Mouse (Mus musculus) kidney, embryonic 14.5 days (tissue): ENCODE data around the gene Carns1. TPM values are rescaled to one million over a fixed set of nuclear protein-coding genes. Genes with fewer than 3 reads are reported as not detected.
A peak's percentile ranks its signal among the peaks of the same experiment; 100 is the strongest.

ENCODE experiments used
- ATAC-seq: fragments of 200-750 bp; cut with Nextera tagmentation; 2 replicates; pipeline ENCODE4 v1.8.0; 2017; ENCODE audit warnings: moderate number of reproducible peaks, mild to moderate bottlenecking, moderate TSS enrichment, moderate library complexity; ENCODE audit not compliant: low FRiP score, low TSS enrichment
- H3K27ac ChIP-seq: fragments of 300-500 bp; sonication (generic); 2 replicates; pipeline ENCODE4 v1.5.1; 2014; ENCODE audit warnings: low read depth, mild to moderate bottlenecking, low read length, moderate library complexity, mixed read lengths
- H3K27me3 ChIP-seq: fragments of 300-500 bp; sonication (generic); 2 replicates; pipeline ENCODE4 v1.6.1; 2014; ENCODE audit warnings: mild to moderate bottlenecking, low read length; ENCODE audit not compliant: control insufficient read depth, insufficient read depth
- H3K36me3 ChIP-seq: fragments of 300-500 bp; sonication (generic); 2 replicates; pipeline ENCODE4 v1.6.1; 2014; ENCODE audit warnings: low read length, mixed read lengths; ENCODE audit not compliant: control insufficient read depth, insufficient read depth
- H3K4me1 ChIP-seq: fragments of 300-500 bp; sonication (generic); 2 replicates; pipeline ENCODE4 v1.6.1; 2014; ENCODE audit warnings: low read length, mixed read lengths; ENCODE audit not compliant: control insufficient read depth, insufficient read depth
- H3K4me2 ChIP-seq: fragments of 300-500 bp; sonication (generic); replicated peaks from 2 replicates; pipeline ENCODE4 v1.6.1; 2014; ENCODE audit warnings: low read depth, mild to moderate bottlenecking, low read length
- H3K4me3 ChIP-seq: fragments of 300-500 bp; sonication (generic); 2 replicates; pipeline ENCODE4 v1.5.1; 2014; ENCODE audit warnings: mild to moderate bottlenecking, low read length
- H3K9ac ChIP-seq: fragments of 300-500 bp; sonication (generic); 2 replicates; pipeline ENCODE4 v1.6.1; 2014; ENCODE audit warnings: low read depth, mild to moderate bottlenecking, low read length, moderate library complexity
- H3K9me3 ChIP-seq: fragments of 300-500 bp; sonication (generic); 2 replicates; pipeline ENCODE4 v1.6.1; 2016; ENCODE audit warnings: low read length; ENCODE audit not compliant: control insufficient read depth
- WGBS: fragments of 180-500 bp; shearing (Covaris S2); extraction: QIAGEN DNeasy Blood & Tissue Kit; methylation state at CpG from one replicate; pipeline ENCODE4 v1.1.7; 2014; 5-methylcytosine and 5-hydroxymethylcytosine counted together
- polyA plus RNA-seq: library from polyadenylated mRNA; unstranded; fragments of >200 nt; fragmentation: Nextera tagmentation; extraction: Ambion mirVana; gene quantifications from 2 replicates; pipeline ENCODE4 v1.2.1, GENCODE M21; 2014

Gene Carns1
- polyA plus RNA-seq, 1 experiment from 2014 or later: 1.7 TPM

- Histone ChIP-seq H3K4me1 (peaks cover 6% of the 10 kb centered on the region), H3K27me3 (no peaks in the 10 kb centered on the region; the same call in 1 of the 2 replicates), H3K9me3 (no peaks in the 10 kb centered on the region), H3K4me3 (no peak overlapping the region), H3K27ac (no peak overlapping the region), H3K4me2 (no peak overlapping the region), H3K36me3 (no peaks in the 10 kb centered on the region), H3K9ac (no peak overlapping the region)
- ATAC-seq: peak; percentile 52; the same call in 1 of the 2 replicates
- WGBS: 2% methylated on average over 2 of the region's 2 CpGs
Observed at GRCm38 (mm10) chr19:4206971-4207370, 31.7 kb upstream of the Carns1 start.

- WGBS: 58% methylated on average over 4 of the region's 4 CpGs
- H3K36me3 ChIP-seq: peaks cover 7% of the 10 kb centered on the region; the same call in 1 of the 2 replicates
Observed at GRCm38 (mm10) chr19:4204889-4205288, 29.6 kb upstream of the Carns1 start.

GRCm38 (mm10) chr19:4203604-4204326, 28.5 kb upstream of the Carns1 start:
- peaks cover 17% of the 10 kb centered on the region; the same call in 1 of the 2 replicates for H3K36me3 ChIP-seq

More at GRCm38 (mm10) chr19:4204889-4205288, 29.6 kb upstream of the Carns1 start:
- H3K27me3 ChIP-seq: no peaks in the 10 kb centered on the region; the same call in 1 of the 2 replicates
- H3K4me2 ChIP-seq: no peak overlapping the region
- H3K4me1 ChIP-seq: peaks cover 17% of the 10 kb centered on the region
- ATAC-seq: no peak
- H3K27ac ChIP-seq: no peak overlapping the region
- no peak overlapping the region for H3K4me3 ChIP-seq
- H3K9me3 ChIP-seq: no peaks in the 10 kb centered on the region
- no peak overlapping the region for H3K9ac ChIP-seq

GRCm38 (mm10) chr19:4203148-4203547, 27.9 kb upstream of the Carns1 start:
- ATAC-seq: no peak
- H3K27ac ChIP-seq: no peak overlapping the region
- H3K4me2 ChIP-seq: no peak overlapping the region
- no peaks in the 10 kb centered on the region for H3K9me3 ChIP-seq
- H3K4me3 ChIP-seq: no peak overlapping the region
- H3K27me3 ChIP-seq: no peaks in the 10 kb centered on the region; the same call in 1 of the 2 replicates
- H3K36me3 ChIP-seq: peaks cover 19% of the 10 kb centered on the region; the same call in 1 of the 2 replicates
- no peak overlapping the region for H3K9ac ChIP-seq
- 60% methylated on average over 3 of the region's 3 CpGs for WGBS
- H3K4me1 ChIP-seq: peaks cover 17% of the 10 kb centered on the region

More at GRCm38 (mm10) chr19:4203604-4204326, 28.5 kb upstream of the Carns1 start:
- no peak for ATAC-seq
- 69% methylated on average over 13 of the region's 13 CpGs for WGBS
- Histone ChIP-seq H3K9me3 (no peaks in the 10 kb centered on the region), H3K27me3 (no peaks in the 10 kb centered on the region; the same call in 1 of the 2 replicates), H3K4me3 (no peak overlapping the region), H3K4me1 (peaks cover 17% of the 10 kb centered on the region), H3K9ac (no peak overlapping the region), H3K27ac (no peak overlapping the region), H3K4me2 (no peak overlapping the region)

GRCm38 (mm10) chr19:4202149-4202548, 26.9 kb upstream of the Carns1 start:
- Histone ChIP-seq H3K4me2 (peak overlapping the region; percentile 82), H3K9me3 (no peaks in the 10 kb centered on the region), H3K27ac (no peak overlapping the region), H3K4me1 (peaks cover 17% of the 10 kb centered on the region), H3K9ac (peak overlapping the region; percentile 83), H3K27me3 (no peaks in the 10 kb centered on the region; the same call in 1 of the 2 replicates), H3K4me3 (peak overlapping the region; percentile 71), H3K36me3 (peaks cover 29% of the 10 kb centered on the region; the same call in 1 of the 2 replicates)
- no peak for ATAC-seq
- WGBS: 29% methylated on average over 7 of the region's 7 CpGs

GRCm38 (mm10) chr19:4201291-4201909, 26.1 kb upstream of the Carns1 start, which contains the start of gene Rad9a:
Gene Rad9a, minus strand, starts transcription at chr19:4201662.
- peak within 1 kb of the TSS; percentile 82 for H3K4me2 ChIP-seq
- peak within 1 kb of the TSS; percentile 12; the same call in 1 of the 2 replicates for H3K27ac ChIP-seq
- H3K27me3 ChIP-seq: no peaks in the 10 kb centered on the region; the same call in 1 of the 2 replicates
- WGBS: under 1% methylated on average over 34 of the region's 34 CpGs
- H3K4me3 ChIP-seq: peak within 1 kb of the TSS; percentile 71
- peaks cover 19% of the 10 kb centered on the region for H3K4me1 ChIP-seq
- peak; percentile 85 for ATAC-seq
- H3K9ac ChIP-seq: peak within 1 kb of the TSS; percentile 83
- no peaks in the 10 kb centered on the region for H3K9me3 ChIP-seq
- H3K36me3 ChIP-seq: peaks cover 36% of the 10 kb centered on the region; the same call in 1 of the 2 replicates

GRCm38 (mm10) chr19:4197180-4197579, 21.9 kb upstream of the Carns1 start:
- Histone ChIP-seq H3K27me3 (no peaks in the 10 kb centered on the region), H3K9ac (no peak overlapping the region), H3K27ac (no peak overlapping the region), H3K4me1 (peaks cover 37% of the 10 kb centered on the region), H3K4me2 (no peak overlapping the region), H3K4me3 (no peak overlapping the region), H3K36me3 (peaks cover 71% of the 10 kb centered on the region), H3K9me3 (no peaks in the 10 kb centered on the region)
- 74% methylated on average over 3 of the region's 3 CpGs for WGBS
- no peak for ATAC-seq

- Histone ChIP-seq H3K27me3 (no peaks in the 10 kb centered on the region), H3K27ac (no peak overlapping the region), H3K9me3 (no peaks in the 10 kb centered on the region), H3K4me3 (no peak overlapping the region), H3K9ac (no peak overlapping the region), H3K4me2 (no peak overlapping the region), H3K4me1 (peaks cover 34% of the 10 kb centered on the region), H3K36me3 (peaks cover 71% of the 10 kb centered on the region)
- 9% methylated on average over 5 of the region's 5 CpGs for WGBS
- ATAC-seq: no peak
Observed at GRCm38 (mm10) chr19:4196548-4196947, 21.3 kb upstream of the Carns1 start.

GRCm38 (mm10) chr19:4196048-4196447, 20.8 kb upstream of the Carns1 start:
- Histone ChIP-seq H3K9ac (no peak overlapping the region; the same call in 1 of the 2 replicates), H3K36me3 (peaks cover 71% of the 10 kb centered on the region), H3K4me3 (no peak overlapping the region), H3K9me3 (no peaks in the 10 kb centered on the region), H3K4me2 (no peak overlapping the region), H3K27ac (no peak overlapping the region), H3K27me3 (no peaks in the 10 kb centered on the region), H3K4me1 (peaks cover 38% of the 10 kb centered on the region)
- 21% methylated on average over 2 of the region's 2 CpGs for WGBS
- ATAC-seq: no peak
